Mouse (Mus musculus) MEL (cell line): ENCODE results near the gene Phlda3. TPM values are rescaled to one million over a fixed set of nuclear protein-coding genes. Genes with fewer than 3 reads are reported as not detected.

Experiments used
- DNase-seq: peaks from one replicate; pipeline ENCODE4 v3.0.0; 2011; ENCODE audit warnings: low read depth, low spot score
- H3K27ac ChIP-seq: 2 replicates; pipeline ENCODE4 v1.5.1; 2012; ENCODE audit warnings: low read depth, mild to moderate bottlenecking, control low read depth, low read length, moderate library complexity; ENCODE audit not compliant: control insufficient read depth
- H3K27me3 ChIP-seq, 2 experiments: fragments of 150-350 bp in 1 of 2; sonication (generic) in 1 of 2; 2 replicates each; pipeline ENCODE4 v1.6.1; 2012; ENCODE audit warnings: low read length in 2 of 2, mild to moderate bottlenecking in 2 of 2, improper control_type of control experiment in 1 of 2, moderate library complexity in 1 of 2; ENCODE audit not compliant: insufficient read depth in 2 of 2, control insufficient read depth in 1 of 2
- H3K36me3 ChIP-seq, 2 experiments: 2 replicates each; pipeline ENCODE4 v1.6.1; 2012 to 2014; ENCODE audit warnings: low read length in 2 of 2, improper control_type of control experiment in 1 of 2, inconsistent platforms in 1 of 2, mild to moderate bottlenecking in 1 of 2; ENCODE audit not compliant: insufficient read depth in 2 of 2, control insufficient read depth in 1 of 2
- H3K4me1 ChIP-seq, 2 experiments: fragments of 150-350 bp in 1 of 2; sonication (generic) in 1 of 2; 2 replicates each; pipeline ENCODE4 v1.6.1; 2012; ENCODE audit warnings: low read length in 2 of 2, improper control_type of control experiment in 1 of 2, mild to moderate bottlenecking in 1 of 2; ENCODE audit not compliant: insufficient read depth in 2 of 2, control insufficient read depth in 1 of 2
- H3K4me3 ChIP-seq, 2 experiments: fragments of 150-350 bp in 1 of 2; sonication (generic) in 1 of 2; 2 replicates each; pipeline ENCODE4 v1.5.1; 2012; ENCODE audit warnings: low read depth in 2 of 2, low read length in 2 of 2, mild to moderate bottlenecking in 2 of 2, moderate library complexity in 2 of 2, control low read depth in 1 of 2, improper control_type of control experiment in 1 of 2; ENCODE audit not compliant: control insufficient read depth in 1 of 2, insufficient read depth in 1 of 2
- H3K79me2 ChIP-seq: 2 replicates; pipeline ENCODE4 v1.6.1; 2012; ENCODE audit warnings: mild to moderate bottlenecking, low read length, moderate library complexity; ENCODE audit not compliant: control insufficient read depth, poor library complexity, insufficient read depth
- H3K9ac ChIP-seq: 2 replicates; pipeline ENCODE4 v1.6.1; 2012; ENCODE audit warnings: low read depth, mild to moderate bottlenecking, control low read depth, low read length, moderate library complexity; ENCODE audit not compliant: control insufficient read depth, poor library complexity, severe bottlenecking
- H3K9me3 ChIP-seq: fragments of 150-350 bp; sonication (generic); replicated peaks from 2 replicates; pipeline ENCODE4 v1.6.1; 2012; ENCODE audit warnings: mild to moderate bottlenecking, low read length, improper control_type of control experiment, moderate library complexity; ENCODE audit not compliant: insufficient read depth
- CHD1 ChIP-seq: IDR thresholded peaks from 2 replicates; pipeline ENCODE4 v1.6.1; 2012; ENCODE audit warnings: low read depth, mild to moderate bottlenecking, inconsistent platforms, low read length, improper control_type of control experiment
- CHD2 ChIP-seq: IDR thresholded peaks from 2 replicates; pipeline ENCODE4 v1.6.1; 2011; ENCODE audit warnings: low read length, improper control_type of control experiment
- CTCF ChIP-seq, 3 experiments: IDR thresholded peaks in 2 of 3; conservative IDR thresholded peaks in 1 of 3; 2 replicates each; pipeline ENCODE4 v1.5.1; 2011 to 2012; ENCODE audit warnings: low read length in 3 of 3, low read depth in 2 of 3, mild to moderate bottlenecking in 2 of 3, improper control_type of control experiment in 1 of 3, inconsistent platforms in 1 of 3, mixed read lengths in 1 of 3, moderate library complexity in 1 of 3; ENCODE audit not compliant: control insufficient read depth in 1 of 3, insufficient read depth in 1 of 3, poor library complexity in 1 of 3, severe bottlenecking in 1 of 3
- ELF1 ChIP-seq: IDR thresholded peaks from 2 replicates; pipeline ENCODE4 v1.6.1; 2014; ENCODE audit warnings: low read depth, mild to moderate bottlenecking, inconsistent platforms, low read length, improper control_type of control experiment, moderate library complexity
- EP300 ChIP-seq, 2 experiments: IDR thresholded peaks; 2 replicates each; pipeline ENCODE4 v1.6.1; 2011; ENCODE audit warnings: improper control_type of control experiment in 2 of 2, low read length in 2 of 2, low read depth in 1 of 2, mild to moderate bottlenecking in 1 of 2
- ETS1 ChIP-seq: IDR thresholded peaks from 2 replicates; pipeline ENCODE4 v1.6.1; 2012; ENCODE audit warnings: low read depth, mild to moderate bottlenecking, inconsistent platforms, low read length, improper control_type of control experiment, moderate library complexity
- GABPA ChIP-seq: IDR thresholded peaks from 2 replicates; pipeline ENCODE4 v1.6.1; 2012; ENCODE audit warnings: low read depth, mild to moderate bottlenecking, inconsistent platforms, low read length, improper control_type of control experiment, moderate library complexity
- GATA1 ChIP-seq: IDR thresholded peaks from 2 replicates; pipeline ENCODE4 v1.6.1; 2011; ENCODE audit warnings: low read depth, low read length, improper control_type of control experiment
- HCFC1 ChIP-seq: IDR thresholded peaks from 2 replicates; pipeline ENCODE4 v1.6.1; 2012; ENCODE audit warnings: low read depth, mild to moderate bottlenecking, inconsistent platforms, low read length, improper control_type of control experiment, moderate library complexity
- JUND ChIP-seq: IDR thresholded peaks from 2 replicates; pipeline ENCODE4 v1.6.1; 2011; ENCODE audit warnings: low read depth, mild to moderate bottlenecking, improper control_type of control experiment, low read length
- MAX ChIP-seq: IDR thresholded peaks from 2 replicates; pipeline ENCODE4 v1.6.1; 2011; ENCODE audit warnings: low read length, improper control_type of control experiment
- MAZ ChIP-seq: IDR thresholded peaks from 2 replicates; pipeline ENCODE4 v1.6.1; 2012; ENCODE audit warnings: low read depth, mild to moderate bottlenecking, inconsistent platforms, low read length, improper control_type of control experiment
- MEF2A ChIP-seq: IDR thresholded peaks from 2 replicates; pipeline ENCODE4 v1.6.1; 2014; ENCODE audit warnings: low read depth, mild to moderate bottlenecking, inconsistent platforms, low read length, improper control_type of control experiment; ENCODE audit not compliant: poor library complexity, insufficient replicate concordance, severe bottlenecking; ENCODE audit errors: extremely low read depth
- MXI1 ChIP-seq: IDR thresholded peaks from 2 replicates; pipeline ENCODE4 v1.6.1; 2011; ENCODE audit warnings: mild to moderate bottlenecking, low read depth, low read length, improper control_type of control experiment
- MYB ChIP-seq: IDR thresholded peaks from 2 replicates; pipeline ENCODE4 v1.6.1; 2011; ENCODE audit warnings: mild to moderate bottlenecking, low read depth, low read length, improper control_type of control experiment
- MYC ChIP-seq: IDR thresholded peaks from 2 replicates; pipeline ENCODE4 v1.6.1; 2011; ENCODE audit warnings: low read depth, mild to moderate bottlenecking, low read length, improper control_type of control experiment, moderate library complexity
- NELFE ChIP-seq: IDR thresholded peaks from 2 replicates; pipeline ENCODE4 v1.6.1; 2011; ENCODE audit warnings: low read depth, low read length, improper control_type of control experiment
- NRF1 ChIP-seq: IDR thresholded peaks from 2 replicates; pipeline ENCODE4 v1.6.1; 2014; ENCODE audit warnings: low read depth, mild to moderate bottlenecking, inconsistent platforms, low read length, improper control_type of control experiment, moderate library complexity; ENCODE audit not compliant: poor library complexity, insufficient read depth, severe bottlenecking
- POLR2AphosphoS2 ChIP-seq: IDR thresholded peaks from 2 replicates; pipeline ENCODE4 v1.6.1; 2011; ENCODE audit warnings: low read length, improper control_type of control experiment
- RAD21 ChIP-seq: IDR thresholded peaks from 2 replicates; pipeline ENCODE4 v1.6.1; 2011; ENCODE audit warnings: mild to moderate bottlenecking, low read depth, low read length, improper control_type of control experiment
- TCF12 ChIP-seq: IDR thresholded peaks from 2 replicates; pipeline ENCODE4 v1.6.1; 2014; ENCODE audit warnings: low read depth, mild to moderate bottlenecking, inconsistent platforms, low read length, improper control_type of control experiment, moderate library complexity
- UBTF ChIP-seq: IDR thresholded peaks from 2 replicates; pipeline ENCODE4 v1.6.1; 2012; ENCODE audit warnings: low read depth, mild to moderate bottlenecking, inconsistent platforms, low read length, improper control_type of control experiment, moderate library complexity, borderline replicate concordance; ENCODE audit not compliant: insufficient read depth
- USF1 ChIP-seq: IDR thresholded peaks from 2 replicates; pipeline ENCODE4 v1.6.1; 2014; ENCODE audit warnings: low read depth, mild to moderate bottlenecking, inconsistent platforms, low read length, improper control_type of control experiment, moderate library complexity
- ZMIZ1 ChIP-seq: IDR thresholded peaks from 2 replicates; pipeline ENCODE4 v1.6.1; 2012; ENCODE audit warnings: low read depth, mild to moderate bottlenecking, inconsistent platforms, low read length, improper control_type of control experiment, moderate library complexity
- polyA plus RNA-seq, 2 experiments: library from polyadenylated mRNA; stranded (reverse) in 1 of 2; unstranded in 1 of 2; fragments of >175 nt in 1 of 2; fragments of >200 nt in 1 of 2; gene quantifications; 2 replicates each; pipeline versions ENCODE4 v1.2.1 to v1.2.4; 2012; ENCODE audit warnings: low replicate concordance in 2 of 2, low read depth in 1 of 2; ENCODE audit not compliant: insufficient read length in 2 of 2, insufficient read depth in 1 of 2, missing spikeins in 1 of 2
- total RNA-seq: library from RNA; depleted of rRNA; stranded (reverse); fragments of 300-350 nt; gene quantifications from 2 replicates; pipeline ENCODE4 v1.2.3, GENCODE M21; 2012

Gene Phlda3
- total and polyA plus RNA-seq, 3 experiments: 7.7 to 20.0 TPM; not detected in 1

DNA sequence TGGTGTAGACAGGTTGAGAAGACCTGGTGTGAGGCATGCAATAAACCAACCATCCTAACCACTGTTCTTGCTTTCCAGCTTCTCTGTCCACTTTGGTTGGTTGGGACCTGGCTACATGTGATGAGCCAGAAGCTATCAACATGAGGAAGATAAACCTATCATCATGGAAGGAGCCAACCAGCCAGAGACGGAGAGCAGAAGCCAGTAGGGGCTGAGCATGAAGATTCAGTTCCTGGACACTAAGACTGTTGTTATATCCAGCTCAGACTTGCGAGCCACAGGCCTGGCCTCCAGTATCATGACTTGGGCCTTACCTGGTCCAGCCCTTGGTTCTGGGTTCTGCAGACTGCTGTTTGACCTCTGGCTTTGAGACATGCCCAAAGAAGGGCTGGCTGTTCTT is 2.5 kb downstream of the Phlda3 start:
- Histone ChIP-seq H3K79me2 (peaks cover 8% of the 10 kb centered on the region), H3K4me3 (no peak overlapping the region), H3K9ac (no peak overlapping the region), H3K9me3 (no peaks in the 10 kb centered on the region), H3K27ac (no peak overlapping the region), H3K4me1 (peaks cover 10 to 30% of the 10 kb centered on the region in 2 experiments), H3K27me3 (no peaks in the 10 kb centered on the region; a peak in 2 of 4 replicates), H3K36me3 (peaks cover 0 to 18% of the 10 kb centered on the region in 2 experiments; a peak in 2 of 4 replicates)
- TF ChIP-seq MEF2A (no peak), POLR2AphosphoS2 (no peak), USF1 (no peak), NELFE (no peak), MAZ (no peak), ETS1 (no peak), MXI1 (no peak), ELF1 (no peak), CTCF (IDR thresholded peaks at IDR 0.05 in 2 of 3, conservative IDR thresholded peaks at IDR 0.05 in 1 of 3; ENCODE audit: control insufficient read depth in 1 of 3, insufficient read depth in 1 of 3, low read depth in 2 of 3, low read length in 3 of 3, poor library complexity in 1 of 3, severe bottlenecking in 1 of 3) (no peak), RAD21 (no peak), GATA1 (no peak), CHD2 (no peak), NRF1 (no peak), GABPA (no peak), MYB (no peak), MAX (no peak)
- no peak for DNase-seq

GRCm38 (mm10) chr1:135770237-135770636 is 4.3 kb downstream of the Phlda3 start:
- no peak for DNase-seq
- Histone ChIP-seq H3K4me3 (no peak overlapping the region), H3K9me3 (no peaks in the 10 kb centered on the region), H3K36me3 (peaks cover 0 to 15% of the 10 kb centered on the region in 2 experiments; a peak in 2 of 4 replicates), H3K27me3 (no peaks in the 10 kb centered on the region; a peak in 2 of 4 replicates), H3K9ac (no peak overlapping the region), H3K79me2 (peaks cover 8% of the 10 kb centered on the region), H3K4me1 (peaks cover 10 to 23% of the 10 kb centered on the region in 2 experiments), H3K27ac (no peak overlapping the region)
- no peak for TF ChIP-seq POLR2AphosphoS2
- TF ChIP-seq UBTF: no peak
- TF ChIP-seq HCFC1: no peak
- no peak for TF ChIP-seq TCF12
- TF ChIP-seq ELF1: no peak
- no peak for TF ChIP-seq NRF1
- no peak for TF ChIP-seq MYC
- no peak for TF ChIP-seq CHD1
- no peak for TF ChIP-seq MEF2A
- TF ChIP-seq ZMIZ1: no peak
- no peak for TF ChIP-seq MAX
- TF ChIP-seq EP300 (IDR thresholded peaks at IDR 0.05; ENCODE audit: low read depth in 1 of 2, low read length in 2 of 2): no peak
- TF ChIP-seq JUND: no peak
- TF ChIP-seq CTCF (IDR thresholded peaks at IDR 0.05 in 2 of 3, conservative IDR thresholded peaks at IDR 0.05 in 1 of 3; ENCODE audit: control insufficient read depth in 1 of 3, insufficient read depth in 1 of 3, low read depth in 2 of 3, low read length in 3 of 3, poor library complexity in 1 of 3, severe bottlenecking in 1 of 3): no peak
